Mouse (Mus musculus): ENCODE results near the gene Col15a1.

The Col15a1 gene

DNA sequence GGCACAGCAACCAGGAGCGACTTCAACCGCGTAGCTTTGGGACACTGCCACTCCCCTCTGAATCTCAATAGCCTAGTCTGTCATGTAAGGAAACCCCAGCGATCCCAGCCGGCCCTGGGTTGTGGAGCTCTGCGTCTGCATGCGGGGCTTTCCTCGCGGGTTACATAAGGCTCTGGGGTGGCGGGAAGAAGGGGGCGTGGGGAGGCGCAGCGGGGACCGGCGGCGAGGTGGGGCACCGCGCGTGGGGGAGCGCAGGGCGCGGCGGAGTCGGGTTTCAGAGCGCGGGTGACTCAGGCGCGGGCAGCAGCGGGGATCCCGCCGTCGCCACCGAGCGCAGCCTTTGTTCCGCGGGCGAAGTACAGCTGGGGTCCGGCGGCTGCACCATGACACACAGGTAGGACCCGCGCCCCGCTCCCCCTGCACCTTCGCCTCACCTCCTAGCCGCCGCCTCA, at the start of gene Col15a1:
Gene Col15a1, plus strand, starts transcription at position 193 of the 452 bp plus-strand sequence.
- no peak for DNase-seq (ENCODE audit: low read depth)

DNA sequence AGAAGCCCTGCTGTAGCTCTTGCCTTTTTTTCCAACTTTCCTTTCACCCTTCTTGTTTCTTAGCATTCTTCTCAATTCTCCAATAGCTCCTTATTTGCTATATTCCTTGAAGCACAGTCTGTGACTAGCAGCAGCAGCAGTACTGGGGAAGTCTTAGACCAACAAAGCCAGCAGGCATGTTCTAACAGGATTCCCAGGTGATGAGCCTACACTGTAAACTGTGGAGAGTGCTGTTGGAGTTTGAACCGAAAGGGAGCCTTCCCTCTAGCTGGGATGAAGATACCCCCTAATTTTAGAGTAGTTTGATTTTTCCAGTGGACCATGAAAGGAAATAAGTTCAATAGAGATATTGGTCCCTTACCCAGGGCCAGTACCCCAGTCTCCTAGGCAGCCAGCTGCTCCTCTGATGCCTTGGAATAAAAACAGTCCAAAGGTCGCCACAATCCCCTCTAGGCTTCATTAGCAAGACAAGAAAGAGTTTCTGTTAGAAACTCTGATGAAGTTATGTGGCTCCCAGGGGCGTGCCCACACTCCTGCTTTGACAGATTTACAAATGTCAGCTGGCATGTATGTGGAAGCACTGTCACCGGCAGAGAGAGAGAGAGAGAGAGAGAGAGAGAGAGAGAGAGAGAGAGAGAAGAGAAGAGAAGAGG, 46.7 kb upstream of the Col15a1 start:
- DNase-seq (ENCODE audit: low read depth), result no peak

DNA sequence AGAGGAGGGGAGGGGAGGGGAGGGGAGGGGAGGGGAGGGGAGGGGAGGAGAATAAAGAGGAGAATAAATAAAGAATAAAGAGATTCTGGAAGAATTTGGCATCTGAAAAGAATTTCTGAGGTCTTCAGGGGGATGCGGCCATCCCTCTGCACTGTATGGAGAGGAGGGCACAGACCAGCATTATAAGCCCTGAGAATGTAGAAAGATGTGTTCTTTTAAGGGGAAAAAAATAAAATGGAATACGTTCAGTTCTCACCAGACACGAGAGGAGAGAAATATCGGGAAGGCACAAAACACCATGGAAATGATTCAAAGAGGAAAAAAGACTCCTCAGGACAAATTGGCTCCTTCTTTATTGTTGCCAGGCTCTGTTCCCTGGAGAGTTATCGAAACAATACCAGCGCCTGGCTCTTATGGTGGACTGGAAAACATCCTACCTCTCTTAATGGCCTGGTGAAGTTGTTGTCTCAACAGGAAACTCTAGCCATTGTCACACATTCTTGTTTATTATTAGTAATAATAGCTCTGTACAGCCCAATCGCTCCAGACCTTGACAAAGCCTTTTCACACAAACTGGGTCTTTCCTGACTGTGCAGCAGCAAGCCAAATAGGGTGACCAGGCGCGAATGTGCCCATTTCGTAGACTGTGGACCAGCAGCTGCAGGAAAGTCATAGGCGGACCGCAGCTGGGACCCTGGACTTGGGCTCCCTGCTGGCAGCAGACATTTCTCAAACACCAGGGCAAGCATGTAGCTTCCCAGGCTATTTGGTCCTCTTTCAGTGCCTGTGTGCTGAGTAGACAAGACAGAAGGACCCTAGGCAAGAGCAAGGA, 46.0 kb upstream of the Col15a1 start:
- no peak for DNase-seq (ENCODE audit: low read depth)

DNA sequence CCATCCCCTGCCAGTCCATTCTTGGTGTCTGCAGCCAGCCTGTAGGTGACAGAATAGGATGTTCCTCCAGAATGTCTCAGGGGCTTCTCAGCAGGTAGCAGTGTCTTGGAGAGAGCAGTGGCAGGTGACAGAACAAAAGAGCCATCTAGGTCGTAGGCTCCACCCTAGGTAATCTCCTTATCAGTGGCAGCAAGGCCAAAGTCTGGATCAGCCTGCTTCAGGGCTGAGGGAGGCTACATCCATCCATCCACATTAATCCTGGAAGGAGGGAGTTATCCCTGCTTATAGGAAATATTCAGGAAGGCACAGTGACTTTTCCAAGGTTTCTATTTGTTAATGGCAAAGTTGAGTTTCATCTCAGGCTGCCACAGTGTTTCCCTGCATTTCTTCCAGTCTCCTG, 35.6 kb upstream of the Col15a1 start:
- no peak for DNase-seq (ENCODE audit: low read depth)

DNA sequence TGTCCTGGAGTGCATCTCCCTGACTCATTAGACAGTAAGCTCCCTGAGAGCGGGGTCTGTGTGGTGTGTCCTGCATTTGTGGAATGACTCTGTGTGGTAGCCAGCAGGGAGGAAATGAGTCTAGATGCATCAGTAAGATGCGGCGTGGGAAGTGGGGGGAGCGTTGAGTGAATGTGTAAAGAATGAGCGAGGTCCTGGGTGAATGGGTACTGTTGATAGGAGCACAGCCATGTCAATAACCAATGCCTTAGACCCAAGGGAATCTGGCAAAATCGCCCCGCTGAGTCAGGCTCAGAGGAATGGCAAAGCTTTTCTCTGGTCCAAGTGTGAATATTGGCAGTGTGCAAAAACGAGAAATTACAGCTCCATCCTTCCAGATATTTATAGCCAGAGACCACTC, 30.9 kb upstream of the Col15a1 start:
- DNase-seq (ENCODE audit: low read depth), result no peak

DNA sequence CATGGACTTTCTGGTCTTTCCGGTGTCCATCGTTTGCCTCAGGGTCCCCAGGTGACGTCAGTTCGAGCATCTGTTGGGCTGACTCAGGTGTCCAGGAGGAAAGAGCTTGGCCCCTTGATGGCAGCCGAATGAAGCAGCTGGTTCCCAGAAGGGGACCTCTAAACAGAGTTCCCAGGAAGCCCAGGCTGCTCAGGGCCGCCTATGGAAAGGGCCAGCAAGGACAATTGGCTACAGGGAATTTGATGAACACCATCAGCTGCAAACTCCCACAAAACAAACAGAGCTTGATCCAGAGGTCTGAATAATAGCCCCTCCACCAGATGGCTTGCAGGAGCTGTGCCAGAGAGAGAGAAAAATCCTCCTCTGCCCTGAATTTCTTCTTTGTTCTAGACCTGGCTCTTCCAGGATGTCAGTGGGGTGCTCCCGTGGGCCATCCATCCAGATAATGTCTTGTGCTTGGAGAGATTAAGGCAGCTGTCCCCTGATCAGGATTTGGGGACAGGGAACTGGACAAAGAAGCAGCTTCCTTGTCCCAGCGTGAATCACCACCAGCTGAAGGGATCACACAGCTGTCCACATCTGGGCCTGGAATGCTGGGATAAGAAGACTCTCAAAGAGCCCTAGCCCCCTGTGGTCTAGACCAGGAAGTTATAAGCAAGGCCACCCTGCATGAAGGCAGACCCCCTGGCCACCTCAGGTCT, 29.6 kb upstream of the Col15a1 start:
- no peak for DNase-seq (ENCODE audit: low read depth)

DNA sequence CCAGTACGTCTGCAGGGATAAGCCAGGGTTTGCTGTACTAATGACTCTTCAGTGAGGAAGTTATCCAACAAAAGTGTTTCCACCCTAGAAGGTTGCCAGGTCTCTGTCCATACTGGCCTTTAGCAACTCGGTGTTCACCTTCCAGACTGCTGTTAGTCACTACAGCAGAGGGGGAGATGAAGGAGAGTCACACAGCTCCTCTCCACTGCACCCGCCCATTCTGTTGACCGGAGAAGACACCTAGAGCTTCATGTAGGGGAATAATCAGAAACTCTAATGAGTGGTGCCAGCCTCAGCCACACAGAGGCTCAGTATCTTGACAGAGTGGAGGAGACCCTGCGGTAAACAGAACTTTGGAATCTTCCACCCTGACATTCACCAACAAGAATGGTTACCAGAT, 28.4 kb upstream of the Col15a1 start:
- no peak for DNase-seq (ENCODE audit: low read depth)

DNA sequence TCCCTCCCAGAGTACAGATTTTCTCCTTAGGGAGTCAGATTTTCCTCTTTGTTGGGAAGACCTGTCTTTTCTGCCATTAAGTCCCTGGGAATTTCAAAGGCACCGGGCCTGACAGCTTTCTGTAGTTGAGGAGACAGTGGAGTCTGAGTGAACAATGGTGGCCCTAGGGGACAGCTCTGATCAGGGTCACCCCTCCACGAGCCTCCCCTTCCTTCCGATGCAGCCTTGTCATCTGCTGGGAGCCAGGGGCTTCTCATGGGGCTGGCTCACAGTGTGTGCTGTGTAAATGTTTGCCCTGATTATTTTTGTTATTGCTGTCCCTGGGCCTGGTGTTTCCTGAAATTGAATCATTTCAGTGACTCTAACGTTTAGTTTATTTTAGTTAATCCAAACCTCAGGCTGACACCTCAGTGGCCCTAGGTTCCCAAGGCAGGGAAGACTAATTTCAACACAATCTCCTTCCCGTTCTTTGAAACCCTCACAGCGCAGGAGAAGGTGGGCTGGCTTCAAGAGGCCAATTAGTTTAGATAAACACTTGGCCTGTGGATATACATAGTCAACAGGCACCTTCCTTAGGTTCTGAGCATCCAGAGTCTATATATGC, 23.8 kb upstream of the Col15a1 start:
- DNase-seq (ENCODE audit: low read depth), result no peak

DNA sequence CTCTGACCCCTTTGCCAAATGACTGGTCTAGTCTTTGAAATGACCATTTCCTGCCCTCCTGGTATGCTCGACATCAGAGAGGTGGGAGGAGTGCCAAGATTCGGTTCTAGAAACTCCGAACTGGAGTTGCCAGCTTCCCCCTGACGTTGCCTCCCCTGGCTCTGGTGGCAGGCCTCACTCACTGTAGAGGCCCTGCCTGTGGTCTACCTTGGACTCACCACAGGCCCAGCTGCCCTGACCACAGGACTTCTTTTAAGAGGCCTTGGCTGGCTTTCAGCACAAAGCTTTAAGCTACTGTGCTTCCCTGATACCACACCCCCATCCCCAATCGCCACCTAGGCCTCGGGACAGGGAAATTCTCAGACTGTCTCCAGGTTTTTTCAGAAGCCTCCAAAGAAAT, 21.4 kb upstream of the Col15a1 start:
- no peak for DNase-seq (ENCODE audit: low read depth)

DNA sequence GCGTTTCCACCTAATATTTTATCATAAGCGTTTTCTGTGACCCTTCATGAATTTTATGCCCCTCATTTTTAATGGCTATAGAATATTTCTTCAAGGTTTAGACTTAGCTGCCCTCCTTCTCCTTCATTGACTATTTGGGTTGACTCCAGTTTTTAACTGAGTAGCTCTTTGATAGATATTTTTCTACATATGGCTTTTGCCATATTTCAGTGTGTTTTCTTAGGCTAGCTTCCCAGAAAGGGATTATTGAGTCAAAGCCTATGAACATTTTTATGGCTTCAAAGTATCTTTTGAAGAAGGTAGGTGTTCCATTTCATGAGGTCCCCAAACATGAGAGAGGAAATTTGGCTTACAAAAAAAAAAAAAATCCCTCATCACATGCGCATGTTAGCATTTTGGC, 11.8 kb upstream of the Col15a1 start:
- no peak for DNase-seq (ENCODE audit: low read depth)

DNA sequence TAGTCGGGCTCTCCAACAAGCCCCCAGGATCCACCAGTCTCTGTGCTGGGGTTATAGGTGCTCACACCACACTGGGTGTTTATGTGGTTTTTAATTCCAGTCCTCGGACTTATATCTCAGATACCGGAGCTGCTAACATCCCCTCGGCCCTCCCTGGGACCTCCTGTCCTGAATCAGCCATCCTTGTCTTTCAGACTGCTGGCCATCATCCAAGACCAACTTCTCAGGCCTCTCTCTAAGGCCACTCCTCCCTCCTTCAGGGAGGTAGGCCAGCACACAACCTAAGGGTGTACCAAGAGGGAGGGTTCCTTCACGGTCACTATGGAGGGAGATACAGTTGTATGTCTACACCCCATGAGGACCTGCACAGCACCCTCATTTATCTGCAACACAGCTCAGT, 4.3 kb upstream of the Col15a1 start:
- no peak for DNase-seq (ENCODE audit: low read depth)

DNA sequence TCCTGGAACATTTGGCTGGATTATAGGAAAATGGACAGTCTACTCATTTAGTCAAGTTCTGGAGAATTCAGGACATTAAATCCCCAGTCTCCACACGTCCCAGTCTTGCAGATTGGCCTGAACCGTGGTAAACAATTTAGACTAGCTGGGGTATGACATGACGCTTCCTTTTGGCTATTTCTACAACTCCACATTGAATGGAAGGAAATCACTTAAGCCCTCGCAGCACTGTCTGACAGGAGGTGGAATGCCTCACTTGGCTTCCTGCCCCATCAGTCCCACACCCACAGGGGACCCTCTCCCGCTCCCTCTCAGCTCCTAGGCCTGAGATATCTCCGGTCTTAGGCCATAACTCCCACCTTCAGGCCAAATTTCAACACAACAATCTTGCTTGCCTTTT, 2.1 kb upstream of the Col15a1 start:
- DNase-seq (ENCODE audit: low read depth), result no peak

DNA sequence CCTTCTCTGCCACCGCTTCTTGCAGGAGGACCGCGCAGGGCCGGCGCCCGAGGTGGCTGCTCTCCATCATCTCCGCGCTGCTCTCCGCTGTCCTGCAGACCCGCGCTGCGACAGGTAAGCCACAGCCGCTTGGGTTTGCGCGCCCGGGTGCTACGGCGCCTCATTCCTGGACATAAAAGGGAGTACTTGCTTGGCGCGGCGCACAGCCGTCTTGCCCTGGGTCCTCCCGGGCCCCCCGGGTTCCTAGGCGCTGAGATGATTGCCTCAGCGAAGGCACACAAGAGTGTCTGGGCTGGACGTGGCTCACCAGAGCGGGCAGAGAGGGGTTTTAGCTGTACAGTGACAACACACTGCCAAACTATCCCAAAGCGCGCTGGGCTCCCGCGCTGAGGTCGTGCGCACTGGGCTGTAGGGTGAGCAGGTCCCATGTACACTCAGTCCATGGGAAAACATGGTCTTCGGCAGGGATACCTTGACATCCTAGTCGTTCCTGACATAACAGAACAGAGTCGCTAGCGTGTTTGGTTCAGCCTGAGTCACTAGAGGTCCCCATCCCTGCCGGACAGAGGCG, 545 bp downstream of the Col15a1 start:
- DNase-seq (ENCODE audit: low read depth), result no peak

DNA sequence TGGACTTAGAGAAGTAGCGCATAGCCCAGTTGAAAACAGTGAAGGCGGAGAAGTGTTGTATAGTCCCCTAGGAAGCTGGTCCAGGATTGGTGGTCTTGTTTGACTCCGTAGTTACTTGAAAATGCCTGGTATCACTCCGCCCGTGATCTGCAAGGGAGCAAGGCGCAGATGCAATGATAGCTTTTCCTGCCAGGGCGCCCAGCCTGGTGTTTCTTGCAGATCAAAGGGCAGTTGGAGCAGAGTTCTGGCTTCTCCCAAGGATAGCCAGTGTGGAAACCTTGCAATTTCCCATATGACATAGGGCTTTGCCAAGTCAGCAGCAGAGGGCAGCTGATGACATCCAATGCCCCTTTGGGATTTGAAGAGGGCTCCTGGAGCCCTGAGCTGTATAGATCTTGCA, 1.5 kb downstream of the Col15a1 start:
- DNase-seq (ENCODE audit: low read depth), result no peak

DNA sequence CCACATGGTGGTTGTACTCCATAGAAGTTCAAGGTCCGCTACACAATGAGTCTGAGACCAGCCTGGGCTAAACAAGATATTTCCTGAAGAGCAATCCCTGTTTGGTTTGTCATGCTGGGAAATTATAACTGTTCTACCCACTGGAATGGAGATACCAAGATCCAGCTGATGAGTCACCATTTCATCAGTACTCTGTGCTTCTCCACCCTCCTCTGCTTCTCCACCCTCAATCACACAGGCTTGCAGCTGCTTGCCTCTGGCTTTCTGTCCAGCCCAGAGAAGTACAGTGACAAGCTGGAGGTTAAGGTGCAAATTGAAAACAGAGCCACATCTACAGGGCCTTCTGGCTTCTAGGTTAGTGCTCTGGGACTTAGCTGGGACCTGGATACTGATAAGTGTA, 10.9 kb downstream of the Col15a1 start:
- DNase-seq (ENCODE audit: low read depth), result no peak

DNA sequence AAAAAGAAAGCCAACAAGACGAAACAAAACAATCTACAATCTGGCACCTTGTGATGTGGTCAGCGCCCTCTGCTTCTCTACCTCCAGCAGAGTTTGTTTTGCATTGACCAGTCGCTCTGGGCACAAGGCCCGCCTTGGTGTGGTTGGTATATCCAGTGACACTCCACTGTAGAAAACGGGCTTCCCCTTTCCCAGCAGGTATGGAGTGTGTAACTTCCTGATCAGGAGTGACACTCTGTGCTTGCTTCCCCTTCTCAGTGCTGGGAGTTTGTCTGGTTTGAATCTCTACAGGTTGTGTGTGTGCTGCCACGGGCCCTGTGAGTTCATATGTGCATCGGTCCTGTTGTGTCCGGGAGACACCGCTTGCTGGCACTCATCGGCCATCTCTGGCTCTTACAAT, 11.4 kb downstream of the Col15a1 start:
- DNase-seq (ENCODE audit: low read depth), result no peak

DNA sequence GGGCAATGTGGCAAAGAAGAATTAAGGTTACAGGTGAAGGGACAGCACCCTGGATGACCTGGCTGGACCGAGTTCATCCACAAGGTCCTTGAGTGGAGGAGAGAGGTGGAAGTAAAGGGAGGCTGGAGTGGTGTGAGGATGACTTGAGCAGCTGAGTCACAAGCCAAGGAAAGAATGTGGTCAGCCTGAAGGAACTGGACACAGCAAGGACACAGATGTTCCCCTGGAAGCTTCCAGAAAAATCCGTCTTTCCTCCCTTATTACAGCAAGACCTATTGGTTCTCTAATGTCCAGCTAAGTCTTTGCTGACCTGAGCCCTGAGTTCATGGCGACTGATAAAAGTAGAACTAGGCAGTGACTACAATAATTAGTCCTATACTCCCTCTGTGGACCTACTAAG, 12.6 kb downstream of the Col15a1 start:
- no peak for DNase-seq (ENCODE audit: low read depth)

DNA sequence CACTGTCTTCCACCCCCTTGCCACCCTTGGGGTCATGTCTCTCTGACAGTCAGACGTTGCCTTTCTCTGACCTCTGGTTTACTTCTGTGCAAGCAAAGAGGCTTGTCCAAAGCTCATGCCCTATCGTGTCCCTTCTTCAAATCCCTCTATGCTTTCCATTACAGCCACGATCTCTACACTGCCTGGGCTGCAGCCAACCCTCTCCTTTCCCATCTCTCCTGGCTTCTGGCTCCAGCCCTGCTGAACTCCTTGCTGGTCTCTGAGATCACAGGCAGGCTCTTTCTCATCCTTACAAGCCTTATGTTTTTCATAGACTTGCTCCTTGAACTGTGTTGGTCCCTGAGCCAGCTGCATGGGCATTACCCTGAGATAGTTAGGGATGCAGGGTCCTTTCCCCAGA, 14.2 kb downstream of the Col15a1 start:
- DNase-seq (ENCODE audit: low read depth), result no peak

DNA sequence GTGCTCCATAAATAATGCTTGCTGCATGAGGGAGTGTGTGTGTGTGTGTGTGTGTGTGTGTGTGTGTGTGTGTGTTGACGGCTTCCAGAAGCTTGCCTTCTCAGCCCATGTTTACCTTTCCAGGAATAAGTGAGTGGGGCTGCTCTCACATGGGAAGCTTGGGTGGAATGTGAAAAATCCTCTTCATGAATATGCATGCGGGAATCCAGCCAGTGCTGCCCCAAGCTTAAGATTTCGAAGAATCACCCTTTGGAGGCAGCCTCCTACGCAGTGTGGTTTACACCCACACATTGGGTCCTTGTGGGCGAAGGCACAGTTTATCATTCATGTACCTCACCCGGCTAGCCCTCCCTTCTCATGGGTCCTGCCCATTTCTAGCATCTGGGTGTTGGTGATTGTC, 18.0 kb downstream of the Col15a1 start:
- DNase-seq (ENCODE audit: low read depth), result no peak

DNA sequence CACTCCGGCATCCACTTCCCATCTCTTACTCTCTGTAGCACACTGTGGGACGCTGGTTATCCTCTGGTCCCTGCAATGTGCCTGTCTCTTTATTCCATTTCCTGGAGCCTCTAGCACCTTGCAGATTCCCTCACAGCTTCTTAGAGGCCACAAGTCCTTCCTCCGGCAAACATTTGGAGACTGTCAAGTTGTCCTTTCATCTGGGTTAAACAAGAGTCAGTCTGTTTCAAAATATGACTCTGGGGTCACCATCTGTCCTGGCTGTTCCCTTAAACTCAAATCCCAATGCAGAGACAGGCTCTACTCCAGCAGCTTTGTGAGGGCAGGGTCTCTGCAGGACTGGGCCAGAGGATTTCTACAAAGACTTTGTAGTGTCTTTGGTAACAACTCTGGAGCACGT, 19.1 kb downstream of the Col15a1 start:
- no peak for DNase-seq (ENCODE audit: low read depth)

DNA sequence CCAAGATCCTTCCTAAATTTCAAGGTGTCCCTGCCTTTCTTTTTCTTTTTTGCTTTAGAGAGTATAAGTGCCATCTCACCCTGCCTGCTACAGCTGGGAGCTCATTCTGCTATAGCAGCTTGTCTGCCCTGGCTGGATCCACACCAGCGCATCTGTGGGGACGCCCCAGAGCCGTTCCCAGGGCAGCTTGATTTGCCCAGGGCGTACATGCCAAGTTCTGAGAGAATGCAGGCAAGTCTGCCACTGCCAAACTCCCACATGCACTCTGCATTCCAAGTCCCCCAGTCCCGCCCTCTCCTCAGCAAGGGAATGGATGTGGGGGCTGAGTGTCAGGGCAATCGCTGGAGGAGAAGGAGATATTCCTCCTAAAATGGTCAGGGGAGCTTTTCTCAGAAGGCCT, 19.8 kb downstream of the Col15a1 start:
- DNase-seq (ENCODE audit: low read depth), result no peak

DNA sequence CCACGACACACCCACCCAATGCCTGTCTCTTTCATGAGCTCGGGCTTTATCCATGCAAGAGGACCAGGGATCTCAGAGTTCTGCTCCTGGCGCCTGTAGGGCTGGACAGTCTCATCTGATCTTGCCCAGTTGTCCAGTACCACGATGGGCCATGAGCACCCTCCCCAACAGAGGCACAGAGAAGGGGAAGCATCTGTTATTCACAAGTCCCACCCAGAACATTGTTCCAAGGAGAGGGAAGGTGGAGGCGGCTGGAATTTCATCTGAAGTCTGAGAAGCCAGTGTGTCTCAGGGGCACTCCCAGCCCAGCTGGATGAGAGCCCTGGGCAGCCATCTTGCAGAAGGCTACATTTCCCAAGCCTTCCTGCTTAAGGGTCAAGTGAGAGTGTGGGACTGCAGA, 21.0 kb downstream of the Col15a1 start:
- DNase-seq (ENCODE audit: low read depth), result no peak

All from naive thymus-derived CD4-positive, alpha-beta T cell, adult 2 months (primary cell).